Comparison of ENCODE assay signal across 8 mouse cellular contexts in the genomic region with DNA sequence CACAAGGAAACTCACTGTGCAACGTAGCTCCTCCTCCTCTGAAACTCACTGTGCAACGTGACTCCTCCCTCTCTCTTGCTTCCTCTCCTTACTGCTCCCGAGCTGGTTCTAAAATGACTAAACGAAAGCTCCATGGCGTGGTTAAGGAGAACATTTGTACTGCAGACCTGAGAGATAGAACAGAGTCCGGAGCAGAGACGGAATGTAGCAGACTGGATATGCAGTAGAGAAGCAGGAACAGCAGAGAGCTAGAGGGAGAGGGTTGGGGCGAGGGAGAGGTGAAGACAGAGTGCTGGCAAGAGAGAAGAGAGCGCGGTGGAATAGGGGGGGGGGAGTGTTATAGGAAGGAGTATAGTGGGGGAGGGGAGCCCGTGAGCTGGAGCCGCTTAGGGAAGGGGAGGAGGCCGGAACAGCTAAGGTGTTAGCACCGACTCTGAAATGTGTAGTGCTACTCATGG.
DNase-seq lines count a peak whose midpoint lies in the region; ATAC-seq lines count a peak whose summit lies in the region.

No protein-coding gene starts in this region.

- peak overlapping the region; percentile 44 for H3K4me2 ChIP-seq in forebrain, embryonic 15.5 days (replicated peaks)
- H3K4me2 ChIP-seq in limb, embryonic 15.5 days: peak overlapping the region; percentile 49
- H3K4me2 ChIP-seq in neural tube, embryonic 15.5 days: peak overlapping the region; percentile 53

- intact Hi-C loops in heart, postnatal 25 days (cut with DNase I): no loop called here

- H3K4me3 ChIP-seq in heart, embryonic 10.5 days: peak overlapping the region; percentile 48
- H3K4me3 ChIP-seq in forebrain, embryonic 15.5 days: peak overlapping the region; percentile 25
- H3K4me3 ChIP-seq in limb, embryonic 15.5 days: peak overlapping the region; percentile 37
- H3K4me3 ChIP-seq in neural tube, embryonic 15.5 days (replicated peaks): peak overlapping the region; percentile 20

- no peaks in the 10 kb centered on the region for H3K36me3 ChIP-seq in heart, embryonic 10.5 days
- no peaks in the 10 kb centered on the region for H3K36me3 ChIP-seq in forebrain, embryonic 15.5 days
- H3K36me3 ChIP-seq in limb, embryonic 15.5 days: no peaks in the 10 kb centered on the region
- no peaks in the 10 kb centered on the region for H3K36me3 ChIP-seq in neural tube, embryonic 15.5 days

- H3K9me3 ChIP-seq in heart, embryonic 10.5 days: no peaks in the 10 kb centered on the region
- H3K9me3 ChIP-seq in forebrain, embryonic 15.5 days: no peaks in the 10 kb centered on the region
- no peaks in the 10 kb centered on the region for H3K9me3 ChIP-seq in limb, embryonic 15.5 days
- no peaks in the 10 kb centered on the region for H3K9me3 ChIP-seq in neural tube, embryonic 15.5 days (replicated peaks)

- H3K27me3 ChIP-seq in heart, embryonic 10.5 days (ENCODE audit: insufficient read depth, poor library complexity, severe bottlenecking): no peaks in the 10 kb centered on the region
- no peaks in the 10 kb centered on the region for H3K27me3 ChIP-seq in forebrain, embryonic 15.5 days
- H3K27me3 ChIP-seq in limb, embryonic 15.5 days: no peaks in the 10 kb centered on the region
- no peaks in the 10 kb centered on the region for H3K27me3 ChIP-seq in neural tube, embryonic 15.5 days (replicated peaks)

- peak overlapping the region; percentile 68; the same call in 1 of the 2 replicates for H3K27ac ChIP-seq in heart, embryonic 10.5 days
- peak overlapping the region; percentile 62 for H3K27ac ChIP-seq in forebrain, embryonic 15.5 days (replicated peaks)
- H3K27ac ChIP-seq in limb, embryonic 15.5 days: peak overlapping the region; percentile 63
- 0 out of 2 replicates have a peak overlapping the region, but pooled peaks have one; percentile 45 for H3K27ac ChIP-seq in neural tube, embryonic 15.5 days (replicated peaks)

- 5% methylated on average over 14 of the region's 14 CpGs for WGBS in heart, embryonic 10.5 days
- WGBS in forebrain, embryonic 15.5 days: 11% methylated on average over 14 of the region's 14 CpGs
- WGBS in limb, embryonic 15.5 days: 4% methylated on average over 14 of the region's 14 CpGs
- 8% methylated on average over 14 of the region's 14 CpGs for WGBS in neural tube, embryonic 15.5 days

- peak; percentile 81 for ATAC-seq in forebrain, embryonic 15.5 days (replicated peaks)
- peak; percentile 72; the same call in 1 of the 2 replicates for ATAC-seq in limb, embryonic 15.5 days (ENCODE audit: insufficient number of reproducible peaks, low FRiP score, low TSS enrichment, low read depth)
- ATAC-seq in neural tube, embryonic 15.5 days (ENCODE audit: low FRiP score): peak; percentile 80

- peak overlapping the region; percentile 9; the same call in 1 of the 2 replicates for H3K9ac ChIP-seq in forebrain, embryonic 15.5 days (replicated peaks)
- H3K9ac ChIP-seq in limb, embryonic 15.5 days: 0 out of 2 replicates have a peak overlapping the region, but pooled peaks have one; percentile 14
- no peak overlapping the region for H3K9ac ChIP-seq in neural tube, embryonic 15.5 days (replicated peaks)

- H3K4me1 ChIP-seq in heart, embryonic 10.5 days: peaks cover 24% of the 10 kb centered on the region; the same call in 1 of the 2 replicates
- peaks cover 13% of the 10 kb centered on the region for H3K4me1 ChIP-seq in forebrain, embryonic 15.5 days
- H3K4me1 ChIP-seq in limb, embryonic 15.5 days: peaks cover 6% of the 10 kb centered on the region
- peaks cover 22% of the 10 kb centered on the region for H3K4me1 ChIP-seq in neural tube, embryonic 15.5 days

- peak; percentile 78 for DNase-seq in heart, embryonic 10.5 days (ENCODE audit: low spot score)
- no peak for DNase-seq in heart, postnatal 25 days (ENCODE audit: low spot score)
- DNase-seq in R1 (ENCODE audit: low read depth, low spot score): peak; percentile 68
- DNase-seq in testis, postnatal 10 days (ENCODE audit: low spot score): no peak
- no peak for DNase-seq in adrenal gland, adult 18-20 months (ENCODE audit: low spot score in 2 of 2)

Comparison
In these comparisons a context has a peak if more than half of its experiments do, and no peak if none do; other contexts are left out.
1. DNase-seq: peak in heart, embryonic 10.5 days (single experiment) and R1 (single experiment); none in heart, postnatal 25 days (single experiment), testis, postnatal 10 days (single experiment) and adrenal gland, adult 18-20 months (0 of 2).
2. Peak in every context shown above with its lines, with median percentiles within 50 percentile points of each other: H3K27ac ChIP-seq, H3K4me3 ChIP-seq, ATAC-seq and H3K4me2 ChIP-seq.